Mouse (Mus musculus) thymus, postnatal 25 days (tissue): ENCODE results near the gene Gm20388.
"Not testable (repeated sequence)": the region's sequence is repeated elsewhere in the genome, so short reads cannot be mapped to it uniquely, and the experiment has no call there.

ENCODE experiments used
- DNase-seq: peaks from one replicate; pipeline ENCODE4 v3.0.0; 2022

Gene Gm20388

GRCm38 (mm10) chr8:123990277-123991049 lies 4079.8 kb downstream of the Gm20388 start:
- no peak for DNase-seq

- DNase-seq, result peak; percentile 3
Measured at GRCm38 (mm10) chr8:123992587-123992986, 4081.9 kb downstream of the Gm20388 start.

- DNase-seq, result no peak
Measured at GRCm38 (mm10) chr8:123993597-123993996, 4083.0 kb downstream of the Gm20388 start.

- DNase-seq, result no peak
Measured at GRCm38 (mm10) chr8:123993997-123994396, 4083.4 kb downstream of the Gm20388 start.

GRCm38 (mm10) chr8:123999568-123999967 lies 4088.9 kb downstream of the Gm20388 start:
- DNase-seq, result no peak

- no peak for DNase-seq
Measured at GRCm38 (mm10) chr8:124002546-124003108, 4092.0 kb downstream of the Gm20388 start.

GRCm38 (mm10) chr8:124007829-124008228 lies 4097.2 kb downstream of the Gm20388 start:
- no peak for DNase-seq

GRCm38 (mm10) chr8:124011580-124011979 lies 4100.9 kb downstream of the Gm20388 start:
- no peak for DNase-seq

GRCm38 (mm10) chr8:124011989-124012586 lies 4101.4 kb downstream of the Gm20388 start:
- no peak for DNase-seq

GRCm38 (mm10) chr8:124014299-124014698 lies 4103.7 kb downstream of the Gm20388 start:
- DNase-seq, result not testable (repeated sequence)

- DNase-seq, result no peak
Measured at GRCm38 (mm10) chr8:124014751-124015150, 4104.1 kb downstream of the Gm20388 start.

- peak; percentile 17 for DNase-seq
Measured at GRCm38 (mm10) chr8:124019782-124020181, 4109.1 kb downstream of the Gm20388 start.

GRCm38 (mm10) chr8:124020439-124021236 lies 4110.0 kb downstream of the Gm20388 start:
- peak; percentile 71 for DNase-seq

GRCm38 (mm10) chr8:124021237-124022227 lies 4110.9 kb downstream of the Gm20388 start, which contains the start of the genes Taf5l and Urb2:
Gene Taf5l, minus strand, starts transcription at chr8:124021397.
Gene Urb2, plus strand, starts transcription at chr8:124021508.
- peak; percentile 97 for DNase-seq

- not testable (repeated sequence) for DNase-seq
Measured at GRCm38 (mm10) chr8:124026265-124026664, 4115.6 kb downstream of the Gm20388 start.

- DNase-seq, result no peak
Measured at GRCm38 (mm10) chr8:124027831-124028230, 4117.2 kb downstream of the Gm20388 start.

- no peak for DNase-seq
Measured at GRCm38 (mm10) chr8:124033400-124033799, 4122.8 kb downstream of the Gm20388 start.

GRCm38 (mm10) chr8:124038121-124038520 lies 4127.5 kb downstream of the Gm20388 start:
- DNase-seq, result no peak

- no peak for DNase-seq
Measured at GRCm38 (mm10) chr8:124039351-124039750, 4128.7 kb downstream of the Gm20388 start.

- no peak for DNase-seq
Measured at GRCm38 (mm10) chr8:124042201-124042600, 4131.6 kb downstream of the Gm20388 start.

GRCm38 (mm10) chr8:124044421-124044820 lies 4133.8 kb downstream of the Gm20388 start:
- DNase-seq, result no peak

GRCm38 (mm10) chr8:124044931-124045330 lies 4134.3 kb downstream of the Gm20388 start:
- DNase-seq, result no peak
